Mouse (Mus musculus) spleen, adult 2 months (tissue): ENCODE measurements around the gene Mtmr14.

Experiments used
- CTCF ChIP-seq: fragments of 200-500 bp; IDR thresholded peaks from 2 replicates; pipeline ENCODE4 v1.5.1; 2011; ENCODE audit warnings: mild to moderate bottlenecking, inconsistent platforms; ENCODE audit not compliant: insufficient read depth, insufficient read length, insufficient replicate concordance; ENCODE audit errors: extremely low read depth
- POLR2A ChIP-seq: fragments of 200-500 bp; IDR thresholded peaks from 2 replicates; pipeline ENCODE4 v1.6.1; 2011; ENCODE audit warnings: low read depth, low read length, inconsistent platforms

DNA sequence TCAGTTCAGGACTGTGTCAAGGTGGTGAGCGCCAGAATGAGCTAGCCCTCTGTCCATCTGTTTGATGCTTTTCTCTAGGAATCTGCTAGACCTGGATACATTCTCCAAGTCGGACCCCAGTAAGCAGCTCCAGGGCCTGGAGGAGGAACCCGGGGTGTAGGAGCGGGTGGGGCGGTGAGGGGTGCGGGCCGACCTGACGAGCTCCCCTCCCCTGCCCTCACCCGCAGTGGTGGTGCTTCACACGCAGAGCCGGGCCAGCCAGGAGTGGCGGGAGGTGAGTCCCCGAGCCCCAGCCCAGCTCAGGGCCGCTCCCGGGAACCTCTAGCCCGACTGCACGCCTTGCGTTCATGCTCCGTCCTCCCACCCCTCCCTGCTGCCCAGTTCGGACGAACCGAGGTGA, 45.3 kb downstream of the Mtmr14 start:
- TF ChIP-seq CTCF (no peak), POLR2A (no peak)
